Mouse (Mus musculus): ENCODE measurements around the gene Gm20708. TPM values are rescaled to one million over a fixed set of nuclear protein-coding genes. Genes with fewer than 3 reads are reported as not detected.

Gene Gm20708
- polyA plus RNA-seq, 1 experiment from 2014 or later: 0.45 TPM

- H3K9ac ChIP-seq: peak overlapping the region; percentile 58
- peak overlapping the region; percentile 80 for H3K4me2 ChIP-seq
- peaks cover 75% of the 10 kb centered on the region for H3K4me1 ChIP-seq (replicated peaks)
- H3K4me3 ChIP-seq (replicated peaks): peak overlapping the region; percentile 47
- H3K27me3 ChIP-seq: no peaks in the 10 kb centered on the region
- no peaks in the 10 kb centered on the region for H3K9me3 ChIP-seq (replicated peaks)
- peaks cover 36% of the 10 kb centered on the region for H3K36me3 ChIP-seq (replicated peaks)
- ATAC-seq (ENCODE audit: insufficient read depth): peak; percentile 74
- 8% methylated on average over 22 of the region's 22 CpGs for WGBS (ENCODE audit: insufficient replicate concordance)
- H3K27ac ChIP-seq (replicated peaks): peak overlapping the region; percentile 85
Observed at GRCm38 (mm10) chr11:117792281-117792888, 17.1 kb upstream of the Gm20708 start.

- H3K4me1 ChIP-seq (replicated peaks): peaks cover 78% of the 10 kb centered on the region
Observed at GRCm38 (mm10) chr11:117794035-117794551, 15.4 kb upstream of the Gm20708 start.

GRCm38 (mm10) chr11:117796954-117797353 is 12.5 kb upstream of the Gm20708 start:
- no peaks in the 10 kb centered on the region for H3K27me3 ChIP-seq
- peaks cover 36% of the 10 kb centered on the region for H3K36me3 ChIP-seq (replicated peaks)
- H3K9ac ChIP-seq: peak overlapping the region; percentile 79
- H3K9me3 ChIP-seq (replicated peaks): no peaks in the 10 kb centered on the region
- H3K27ac ChIP-seq (replicated peaks): peak overlapping the region; percentile 98
- peak; percentile 17 for ATAC-seq (ENCODE audit: insufficient read depth)
- whole genome bisulfite sequencing (ENCODE audit: insufficient replicate concordance): 20% methylated on average over 5 of the region's 5 CpGs
- peak overlapping the region; percentile 70 for H3K4me3 ChIP-seq (replicated peaks)
- peaks cover 83% of the 10 kb centered on the region for H3K4me1 ChIP-seq (replicated peaks)
- H3K4me2 ChIP-seq: peak overlapping the region; percentile 80

More at GRCm38 (mm10) chr11:117794035-117794551, 15.4 kb upstream of the Gm20708 start:
- peak overlapping the region; percentile 49 for H3K27ac ChIP-seq (replicated peaks)
- H3K9me3 ChIP-seq (replicated peaks): no peaks in the 10 kb centered on the region
- H3K27me3 ChIP-seq: no peaks in the 10 kb centered on the region
- no peak overlapping the region for H3K4me3 ChIP-seq (replicated peaks)
- H3K4me2 ChIP-seq: no peak overlapping the region
- H3K36me3 ChIP-seq (replicated peaks): peaks cover 22% of the 10 kb centered on the region
- no peak for ATAC-seq (ENCODE audit: insufficient read depth)
- H3K9ac ChIP-seq: no peak overlapping the region
- 71% methylated on average over 4 of the region's 4 CpGs for WGBS (ENCODE audit: insufficient replicate concordance)

GRCm38 (mm10) chr11:117797511-117798159 is 11.8 kb upstream of the Gm20708 start, which contains the start of gene 6030468B19Rik:
6030468B19Rik (plus strand) TSS chr11:117797660.
- Histone ChIP-seq H3K36me3 (replicated peaks) (peaks cover 40% of the 10 kb centered on the region), H3K27ac (replicated peaks) (peak within 1 kb of the TSS; percentile 98), H3K4me3 (replicated peaks) (peak within 1 kb of the TSS; percentile 70), H3K27me3 (no peaks in the 10 kb centered on the region), H3K9me3 (replicated peaks) (no peaks in the 10 kb centered on the region), H3K9ac (peak within 1 kb of the TSS; percentile 79), H3K4me2 (peak within 1 kb of the TSS; percentile 80), H3K4me1 (replicated peaks) (peaks cover 83% of the 10 kb centered on the region)
- WGBS (ENCODE audit: insufficient replicate concordance): 15% methylated on average over 9 of the region's 9 CpGs
- ATAC-seq (ENCODE audit: insufficient read depth): peak; percentile 96

- H3K4me3 ChIP-seq (replicated peaks): peak overlapping the region; percentile 70
- H3K4me1 ChIP-seq (replicated peaks): peaks cover 83% of the 10 kb centered on the region
- H3K27ac ChIP-seq (replicated peaks): peak overlapping the region; percentile 98
- H3K36me3 ChIP-seq (replicated peaks): peaks cover 42% of the 10 kb centered on the region
- ATAC-seq (ENCODE audit: insufficient read depth): peak; percentile 59
- H3K9me3 ChIP-seq (replicated peaks): no peaks in the 10 kb centered on the region
- no peaks in the 10 kb centered on the region for H3K27me3 ChIP-seq
- peak overlapping the region; percentile 80 for H3K4me2 ChIP-seq
- peak overlapping the region; percentile 79 for H3K9ac ChIP-seq
- WGBS (ENCODE audit: insufficient replicate concordance): 2% methylated on average over 2 of the region's 2 CpGs
Observed at GRCm38 (mm10) chr11:117798160-117798541, 11.3 kb upstream of the Gm20708 start.

GRCm38 (mm10) chr11:117799174-117799573 is 10.3 kb upstream of the Gm20708 start:
- Histone ChIP-seq H3K36me3 (replicated peaks) (peaks cover 51% of the 10 kb centered on the region), H3K27ac (replicated peaks) (peak overlapping the region; percentile 98), H3K9ac (peak overlapping the region; percentile 79), H3K4me2 (peak overlapping the region; percentile 80), H3K4me3 (replicated peaks) (peak overlapping the region; percentile 70), H3K27me3 (no peaks in the 10 kb centered on the region), H3K4me1 (replicated peaks) (peaks cover 83% of the 10 kb centered on the region), H3K9me3 (replicated peaks) (no peaks in the 10 kb centered on the region)
- WGBS (ENCODE audit: insufficient replicate concordance): 40% methylated on average over 5 of the region's 5 CpGs
- no peak for ATAC-seq (ENCODE audit: insufficient read depth)

- Histone ChIP-seq H3K36me3 (replicated peaks) (peaks cover 59% of the 10 kb centered on the region), H3K27me3 (no peaks in the 10 kb centered on the region), H3K27ac (replicated peaks) (peak overlapping the region; percentile 98), H3K4me2 (peak overlapping the region; percentile 80), H3K4me3 (replicated peaks) (peak overlapping the region; percentile 70), H3K9me3 (replicated peaks) (no peaks in the 10 kb centered on the region), H3K4me1 (replicated peaks) (peaks cover 84% of the 10 kb centered on the region), H3K9ac (peak overlapping the region; percentile 79)
- ATAC-seq (ENCODE audit: insufficient read depth): no peak
- 82% methylated on average over 7 of the region's 7 CpGs for WGBS (ENCODE audit: insufficient replicate concordance)
Observed at GRCm38 (mm10) chr11:117800038-117800437, 9.4 kb upstream of the Gm20708 start.

- ATAC-seq (ENCODE audit: insufficient read depth): no peak
- H3K4me2 ChIP-seq: peak overlapping the region; percentile 80
- H3K4me3 ChIP-seq (replicated peaks): peak overlapping the region; percentile 70
- no peaks in the 10 kb centered on the region for H3K9me3 ChIP-seq (replicated peaks)
- H3K9ac ChIP-seq: peak overlapping the region; percentile 79; the same call in 1 of the 2 replicates
- H3K27ac ChIP-seq (replicated peaks): peak overlapping the region; percentile 98
- peaks cover 82% of the 10 kb centered on the region for H3K4me1 ChIP-seq (replicated peaks)
- no peaks in the 10 kb centered on the region for H3K27me3 ChIP-seq
- peaks cover 75% of the 10 kb centered on the region for H3K36me3 ChIP-seq (replicated peaks)
- WGBS (ENCODE audit: insufficient replicate concordance): 90% methylated on average over 7 of the region's 7 CpGs
Observed at GRCm38 (mm10) chr11:117801650-117802049, 7.8 kb upstream of the Gm20708 start.

GRCm38 (mm10) chr11:117803166-117803688 is 6.2 kb upstream of the Gm20708 start:
- Histone ChIP-seq H3K27me3 (no peaks in the 10 kb centered on the region), H3K36me3 (replicated peaks) (peaks cover 90% of the 10 kb centered on the region), H3K4me3 (replicated peaks) (peak overlapping the region; percentile 70), H3K9me3 (replicated peaks) (no peaks in the 10 kb centered on the region), H3K9ac (peak overlapping the region; percentile 13; the same call in 1 of the 2 replicates), H3K4me2 (peak overlapping the region; percentile 80), H3K4me1 (replicated peaks) (peaks cover 85% of the 10 kb centered on the region), H3K27ac (replicated peaks) (peak overlapping the region; percentile 58)
- WGBS (ENCODE audit: insufficient replicate concordance): 86% methylated on average over 3 of the region's 3 CpGs
- ATAC-seq (ENCODE audit: insufficient read depth): no peak

- Histone ChIP-seq H3K36me3 (replicated peaks) (peaks cover 76% of the 10 kb centered on the region), H3K4me1 (replicated peaks) (peaks cover 85% of the 10 kb centered on the region)
Observed at GRCm38 (mm10) chr11:117806781-117807180, 2.7 kb upstream of the Gm20708 start.

More at GRCm38 (mm10) chr11:117806781-117807180, 2.7 kb upstream of the Gm20708 start:
- Histone ChIP-seq H3K9ac (no peak overlapping the region), H3K4me2 (no peak overlapping the region), H3K27ac (replicated peaks) (peak overlapping the region; percentile 43; the same call in 1 of the 2 replicates), H3K27me3 (no peaks in the 10 kb centered on the region), H3K9me3 (replicated peaks) (no peaks in the 10 kb centered on the region), H3K4me3 (replicated peaks) (no peak overlapping the region)
- ATAC-seq (ENCODE audit: insufficient read depth): no peak
- WGBS (ENCODE audit: insufficient replicate concordance): 87% methylated on average over 6 of the region's 6 CpGs
